Mouse (Mus musculus) E14TG2a.4 (cell line): ENCODE data around the gene Klf7.

ENCODE experiments used
- CTCF ChIP-seq: conservative IDR thresholded peaks from 2 replicates; pipeline ENCODE4 v1.5.1; 2014; ENCODE audit warnings: low read length
- NANOG ChIP-seq: IDR thresholded peaks from 2 replicates; pipeline ENCODE4 v1.6.1; 2014; ENCODE audit warnings: borderline replicate concordance, low read length, mixed read lengths

GRCm38 (mm10) chr1:64002036-64002435 lies 120.0 kb downstream of the Klf7 start:
- TF ChIP-seq CTCF (no peak), NANOG (no peak)
